8 mouse cellular contexts compared by ENCODE assay signal in the genomic region with DNA sequence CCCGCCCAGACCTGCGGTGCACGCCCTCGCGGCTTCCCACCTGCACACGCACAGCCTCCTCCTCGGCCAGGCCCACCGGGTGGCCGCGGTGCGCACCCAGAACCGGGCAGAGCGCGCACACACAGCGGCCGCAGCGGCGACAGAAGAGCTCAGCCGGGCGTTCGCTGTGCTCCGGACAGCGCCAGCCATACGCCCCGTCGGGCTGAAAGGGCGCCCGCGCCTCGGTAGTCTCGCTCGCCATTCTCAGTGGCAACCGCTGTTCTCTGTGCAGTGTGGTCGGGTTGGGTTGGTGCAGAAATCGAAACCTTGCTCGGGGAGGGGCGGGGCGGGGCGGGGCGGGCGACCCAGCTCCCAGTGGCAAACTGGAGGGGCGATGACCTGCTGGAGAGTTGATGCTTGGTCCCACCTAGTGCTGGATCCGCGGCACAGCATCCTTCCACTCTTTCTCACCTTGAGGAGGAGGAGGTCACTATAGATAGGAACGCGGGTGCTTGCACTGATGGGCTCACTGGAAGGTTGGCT. TPM values are rescaled to one million over a fixed set of nuclear protein-coding genes. Genes with fewer than 3 reads are reported as not detected.
DNase-seq lines count a peak whose midpoint lies in the region; ATAC-seq and TF ChIP-seq lines count a peak whose summit lies in the region.

A gene (minus strand): TSS at position 302 of the 522 bp plus-strand sequence.

- H3K27ac ChIP-seq in gastrocnemius, adult 2 months: peak within 1 kb of the TSS; percentile 56
- peak within 1 kb of the TSS; percentile 53 for H3K27ac ChIP-seq in heart, adult 2 months
- no peak within 1 kb of the TSS for H3K27ac ChIP-seq in kidney, embryonic 14.5 days (ENCODE audit: low read depth, low read length)

- H3K4me1 ChIP-seq in heart, adult 2 months (ENCODE audit: control insufficient read depth, insufficient read depth, low read length): peaks cover 3% of the 10 kb centered on the region; the same call in 1 of the 2 replicates
- H3K4me1 ChIP-seq in kidney, embryonic 14.5 days (ENCODE audit: control insufficient read depth, insufficient read depth, low read length): 0 out of 2 replicates have a peak, but pooled peaks cover 2% of the 10 kb centered on the region

- no peaks in the 10 kb centered on the region for H3K36me3 ChIP-seq in heart, adult 2 months (ENCODE audit: control insufficient read depth, insufficient read depth, low read length)
- H3K36me3 ChIP-seq in kidney, embryonic 14.5 days (ENCODE audit: control insufficient read depth, insufficient read depth, low read length): no peaks in the 10 kb centered on the region

- H3K4me2 ChIP-seq in kidney, embryonic 14.5 days (replicated peaks; ENCODE audit: low read depth, low read length): peak within 1 kb of the TSS; percentile 56

- peak; percentile 25; the same call in 1 of the 2 replicates for TF ChIP-seq CTCF in gastrocnemius, adult 2 months (IDR thresholded peaks at IDR 0.05)
- TF ChIP-seq CTCF in brain, embryonic 14.5 days (IDR thresholded peaks at IDR 0.05; ENCODE audit: borderline replicate concordance, extremely low read depth, insufficient read depth, insufficient read length): peak; percentile 28; the same call in 1 of the 2 replicates
- TF ChIP-seq CTCF in heart, adult 2 months (IDR thresholded peaks at IDR 0.05): peak; percentile 50

- under 1% methylated on average over 46 of the region's 46 CpGs for WGBS in heart, adult 2 months
- WGBS in kidney, embryonic 14.5 days: under 1% methylated on average over 38 of the region's 46 CpGs

- peak within 1 kb of the TSS; percentile 74 for H3K9ac ChIP-seq in heart, adult 2 months (ENCODE audit: low read depth, low read length)
- peak within 1 kb of the TSS; percentile 40; the same call in 1 of the 2 replicates for H3K9ac ChIP-seq in kidney, embryonic 14.5 days (ENCODE audit: low read depth, low read length)

- DNase-seq in gastrocnemius, adult 2 months: peak; percentile 32
- DNase-seq in gastrocnemius, adult 8-10 months (ENCODE audit: low spot score in 2 of 2): no peak
- DNase-seq in brain, embryonic 14.5 days (ENCODE audit: low read depth): peak; percentile 28
- DNase-seq in heart, adult 2 months: peak; percentile 59 to 62
- peak; percentile 42 for DNase-seq in lung, postnatal 14 days
- DNase-seq in retina, postnatal 7 days (ENCODE audit: low read depth, low spot score): peak; percentile 37
- no peak for DNase-seq in ovary, adult 18-20 months (ENCODE audit: low spot score)

- intact Hi-C loops in gastrocnemius, adult 2 months (cut with DNase I): no loop called here
- intact Hi-C loops in heart, adult 2 months (cut with DNase I): loop anchor here (10.0 kb wide), 1 partner anchor 119 kb away; a partner anchor contains a TSS

- no peaks in the 10 kb centered on the region for H3K9me3 ChIP-seq in kidney, embryonic 14.5 days (ENCODE audit: control insufficient read depth, low read length)

- ATAC-seq in kidney, embryonic 14.5 days (ENCODE audit: low FRiP score, low TSS enrichment): peak; percentile 69

- H3K4me3 ChIP-seq in gastrocnemius, adult 2 months: peak within 1 kb of the TSS; percentile 72
- peak within 1 kb of the TSS; percentile 69 for H3K4me3 ChIP-seq in heart, adult 2 months
- peak within 1 kb of the TSS; percentile 47 for H3K4me3 ChIP-seq in kidney, embryonic 14.5 days (ENCODE audit: low read length)

- H3K79me2 ChIP-seq in heart, adult 2 months (replicated peaks; ENCODE audit: control insufficient read depth, insufficient read depth, low read length): no peaks in the 10 kb centered on the region

- no peaks in the 10 kb centered on the region for H3K27me3 ChIP-seq in heart, adult 2 months (ENCODE audit: control insufficient read depth, insufficient read depth, low read length)
- peaks cover 27% of the 10 kb centered on the region for H3K27me3 ChIP-seq in kidney, embryonic 14.5 days (ENCODE audit: control insufficient read depth, insufficient read depth, low read length)

- no peak for TF ChIP-seq POLR2A in brain, embryonic 14.5 days (IDR thresholded peaks at IDR 0.05; ENCODE audit: borderline replicate concordance, extremely low read depth, insufficient read depth, insufficient read length, poor library complexity, severe bottlenecking)
- TF ChIP-seq POLR2A in heart, adult 2 months (IDR thresholded peaks at IDR 0.05; ENCODE audit: insufficient read depth, low read depth, low read length): peak; percentile 40; the same call in 1 of the 2 replicates

- no peak for TF ChIP-seq EP300 in heart, adult 2 months (IDR thresholded peaks at IDR 0.05; ENCODE audit: insufficient read depth, low read depth, low read length)

RNA-seq across cellular contexts. Expression of the gene that starts here (rescaled TPM):
- 1 to 10 TPM in 1 of 2 experiments, under 1 TPM in 1; 0.56 to 1.2 TPM for total RNA-seq in gastrocnemius, adult 2 months (2021)
- total RNA-seq in gastrocnemius, adult 8-10 months (2022): under 1 TPM in 3 of 4 experiments, not detected in 1; 0.58 to 0.77 (median 0.62) TPM
- polyA plus RNA-seq in brain, embryonic 14.5 days (2012; rRNA removed): 0.50 and 0.82 TPM in 2 replicates
- 1 to 10 TPM; 2.5 to 2.9 TPM for total RNA-seq in heart, adult 2 months (2021)
- 1.5 and 2.1 TPM in 2 replicates for polyA plus RNA-seq in heart, adult 2 months (2012; rRNA removed)
- 1.4 and 1.8 TPM in 2 replicates for polyA plus RNA-seq in kidney, embryonic 14.5 days (2014; fragmentation: Nextera tagmentation; extraction: Ambion mirVana)

Comparison
In these comparisons a context has a peak if more than half of its experiments do, and no peak if none do; other contexts are left out.
1. DNase-seq: peak in gastrocnemius, adult 2 months (single experiment), heart, adult 2 months (2 of 2), lung, postnatal 14 days (single experiment) and retina, postnatal 7 days (single experiment); none in gastrocnemius, adult 8-10 months (0 of 2) and ovary, adult 18-20 months (single experiment).
2. Peak in DNase-seq in brain, embryonic 14.5 days; RNA of the gene not detected or under 1 TPM.
3. Peak in every context shown above with its lines, with median percentiles within 50 percentile points of each other: H3K4me3 ChIP-seq and CTCF ChIP-seq.